Mouse (Mus musculus): ENCODE data around the gene Cbx1. TPM values are rescaled to one million over a fixed set of nuclear protein-coding genes. Genes with fewer than 3 reads are reported as not detected.

Cbx1 gene
- total RNA-seq, 1 experiment = 153 TPM

GRCm38 (mm10) chr11:96830539-96831216, 41.8 kb downstream of the Cbx1 start:
- TF ChIP-seq ZNF384 (IDR thresholded peaks at IDR 0.05; ENCODE audit: low read depth, low read length) = no peak
- TF ChIP-seq HCFC1 (IDR thresholded peaks at IDR 0.05; ENCODE audit: borderline replicate concordance, insufficient read depth, low read length) = no peak
- no peak for TF ChIP-seq MAFK (IDR thresholded peaks at IDR 0.05; ENCODE audit: insufficient read depth, low read depth, low read length)
- TF ChIP-seq ZC3H11A (IDR thresholded peaks at IDR 0.05; ENCODE audit: borderline replicate concordance, low read depth, low read length) = no peak
- no peak for TF ChIP-seq CHD2 (IDR thresholded peaks at IDR 0.05; ENCODE audit: low read depth, low read length)
- Histone ChIP-seq H3K9me3 (ENCODE audit: control insufficient read depth, insufficient read depth, low read depth, low read length) (no peaks in the 10 kb centered on the region), H3K36me3 (ENCODE audit: control insufficient read depth, insufficient read depth, low read length, poor library complexity, severe bottlenecking) (peaks cover 14% of the 10 kb centered on the region), H3K27ac (ENCODE audit: insufficient read depth, low read depth, low read length, poor library complexity, severe bottlenecking) (peak overlapping the region; percentile 97; the same call in 1 of the 2 replicates), H3K9ac (ENCODE audit: insufficient read depth, low read depth, low read length, poor library complexity, severe bottlenecking) (peak overlapping the region; percentile 96), H3K4me3 (ENCODE audit: insufficient read depth in 1 of 2, low read depth in 1 of 2, low read length in 2 of 2, poor library complexity in 1 of 2, severe bottlenecking in 1 of 2) (peak overlapping the region; percentile 86 to 94), H3K4me1 (ENCODE audit: control insufficient read depth in 2 of 2, insufficient read depth in 2 of 2, low read length in 2 of 2, poor library complexity in 1 of 2) (peaks cover 6 to 12% of the 10 kb centered on the region in 2 experiments; a peak in 3 of 4 replicates)
- in situ Hi-C loops (cut with MboI; ENCODE audit: low sequenced_read_pairs in 2 of 2, unreplicated experiment in 2 of 2) = no loop called here
- no peak for DNase-seq (ENCODE audit: low read depth, low spot score)

- DNase-seq (ENCODE audit: low read depth, low spot score) = no peak
- Histone ChIP-seq H3K36me3 (ENCODE audit: control insufficient read depth, insufficient read depth, low read length, poor library complexity, severe bottlenecking) (peaks cover 10% of the 10 kb centered on the region), H3K9me3 (ENCODE audit: control insufficient read depth, insufficient read depth, low read depth, low read length) (no peaks in the 10 kb centered on the region), H3K9ac (ENCODE audit: insufficient read depth, low read depth, low read length, poor library complexity, severe bottlenecking) (no peak overlapping the region), H3K4me3 (ENCODE audit: insufficient read depth in 1 of 2, low read depth in 1 of 2, low read length in 2 of 2, poor library complexity in 1 of 2, severe bottlenecking in 1 of 2) (no peak overlapping the region), H3K4me1 (ENCODE audit: control insufficient read depth in 2 of 2, insufficient read depth in 2 of 2, low read length in 2 of 2, poor library complexity in 1 of 2) (peaks cover 5 to 8% of the 10 kb centered on the region in 2 experiments; a peak in 3 of 4 replicates), H3K27ac (ENCODE audit: insufficient read depth, low read depth, low read length, poor library complexity, severe bottlenecking) (peak overlapping the region; percentile 18; the same call in 1 of the 2 replicates)
- TF ChIP-seq ZNF384 (IDR thresholded peaks at IDR 0.05; ENCODE audit: low read depth, low read length) (no peak), MAFK (IDR thresholded peaks at IDR 0.05; ENCODE audit: insufficient read depth, low read depth, low read length) (no peak), ZC3H11A (IDR thresholded peaks at IDR 0.05; ENCODE audit: borderline replicate concordance, low read depth, low read length) (no peak)
- in situ Hi-C loops (cut with MboI; ENCODE audit: low sequenced_read_pairs in 2 of 2, unreplicated experiment in 2 of 2) = no loop called here
Measured at GRCm38 (mm10) chr11:96831516-96831915, 42.6 kb downstream of the Cbx1 start.

- Histone ChIP-seq H3K36me3 (ENCODE audit: control insufficient read depth, insufficient read depth, low read length, poor library complexity, severe bottlenecking) (peaks cover 4% of the 10 kb centered on the region), H3K27ac (ENCODE audit: insufficient read depth, low read depth, low read length, poor library complexity, severe bottlenecking) (no peak overlapping the region), H3K4me1 (ENCODE audit: control insufficient read depth in 2 of 2, insufficient read depth in 2 of 2, low read length in 2 of 2, poor library complexity in 1 of 2) (peaks cover 3 to 5% of the 10 kb centered on the region in 2 experiments; a peak in 3 of 4 replicates), H3K9me3 (ENCODE audit: control insufficient read depth, insufficient read depth, low read depth, low read length) (no peaks in the 10 kb centered on the region), H3K9ac (ENCODE audit: insufficient read depth, low read depth, low read length, poor library complexity, severe bottlenecking) (no peak overlapping the region), H3K4me3 (ENCODE audit: insufficient read depth in 1 of 2, low read depth in 1 of 2, low read length in 2 of 2, poor library complexity in 1 of 2, severe bottlenecking in 1 of 2) (no peak overlapping the region)
- TF ChIP-seq CHD2 (IDR thresholded peaks at IDR 0.05; ENCODE audit: low read depth, low read length) = no peak
- no peak for TF ChIP-seq ZNF384 (IDR thresholded peaks at IDR 0.05; ENCODE audit: low read depth, low read length)
- no peak for TF ChIP-seq MAFK (IDR thresholded peaks at IDR 0.05; ENCODE audit: insufficient read depth, low read depth, low read length)
- no peak for TF ChIP-seq HCFC1 (IDR thresholded peaks at IDR 0.05; ENCODE audit: borderline replicate concordance, insufficient read depth, low read length)
- no peak for TF ChIP-seq ZC3H11A (IDR thresholded peaks at IDR 0.05; ENCODE audit: borderline replicate concordance, low read depth, low read length)
- no peak for DNase-seq (ENCODE audit: low read depth, low spot score)
- in situ Hi-C loops (cut with MboI; ENCODE audit: low sequenced_read_pairs in 2 of 2, unreplicated experiment in 2 of 2) = no loop called here
Measured at GRCm38 (mm10) chr11:96832541-96832940, 43.6 kb downstream of the Cbx1 start.

GRCm38 (mm10) chr11:96832973-96833372, 44.0 kb downstream of the Cbx1 start:
- TF ChIP-seq CHD2 (IDR thresholded peaks at IDR 0.05; ENCODE audit: low read depth, low read length) (no peak), HCFC1 (IDR thresholded peaks at IDR 0.05; ENCODE audit: borderline replicate concordance, insufficient read depth, low read length) (no peak), ZNF384 (IDR thresholded peaks at IDR 0.05; ENCODE audit: low read depth, low read length) (no peak), MAFK (IDR thresholded peaks at IDR 0.05; ENCODE audit: insufficient read depth, low read depth, low read length) (no peak), ZC3H11A (IDR thresholded peaks at IDR 0.05; ENCODE audit: borderline replicate concordance, low read depth, low read length) (no peak)
- in situ Hi-C loops (cut with MboI; ENCODE audit: low sequenced_read_pairs in 2 of 2, unreplicated experiment in 2 of 2) = no loop called here
- no peak for DNase-seq (ENCODE audit: low read depth, low spot score)
- H3K4me1 ChIP-seq (ENCODE audit: control insufficient read depth in 2 of 2, insufficient read depth in 2 of 2, low read length in 2 of 2, poor library complexity in 1 of 2) = peaks cover 0 to 5% of the 10 kb centered on the region in 2 experiments; a peak in 2 of 4 replicates
- no peaks in the 10 kb centered on the region for H3K36me3 ChIP-seq (ENCODE audit: control insufficient read depth, insufficient read depth, low read length, poor library complexity, severe bottlenecking)
- no peaks in the 10 kb centered on the region for H3K9me3 ChIP-seq (ENCODE audit: control insufficient read depth, insufficient read depth, low read depth, low read length)
- H3K27ac ChIP-seq (ENCODE audit: insufficient read depth, low read depth, low read length, poor library complexity, severe bottlenecking) = no peak overlapping the region
- H3K4me3 ChIP-seq (ENCODE audit: insufficient read depth in 1 of 2, low read depth in 1 of 2, low read length in 2 of 2, poor library complexity in 1 of 2, severe bottlenecking in 1 of 2) = no peak overlapping the region
- no peak overlapping the region for H3K9ac ChIP-seq (ENCODE audit: insufficient read depth, low read depth, low read length, poor library complexity, severe bottlenecking)

All from ES-E14 (cell line).